Mouse (Mus musculus): ENCODE results near the gene St7l. TPM values are rescaled to one million over a fixed set of nuclear protein-coding genes. Genes with fewer than 3 reads are reported as not detected.

The St7l gene
- total RNA-seq, 4 experiments from 2014 or later, result 16.8 to 20.1 (median 17.3) TPM

- no peak for DNase-seq (ENCODE audit: low spot score)
Observed at GRCm38 (mm10) chr3:104901154-104901553, 37.3 kb downstream of the St7l start.

- no peak for DNase-seq (ENCODE audit: low spot score)
Observed at GRCm38 (mm10) chr3:104905389-104905788, 41.6 kb downstream of the St7l start.

GRCm38 (mm10) chr3:104906007-104906406 is 42.2 kb downstream of the St7l start:
- DNase-seq (ENCODE audit: low spot score), result no peak

- DNase-seq (ENCODE audit: low spot score), result no peak
Observed at GRCm38 (mm10) chr3:104909195-104909594, 45.4 kb downstream of the St7l start.

GRCm38 (mm10) chr3:104914986-104915385 is 51.2 kb downstream of the St7l start:
- DNase-seq (ENCODE audit: low spot score), result no peak

GRCm38 (mm10) chr3:104929385-104929784 is 65.6 kb downstream of the St7l start:
- no peak for DNase-seq (ENCODE audit: low spot score)

- no peak for DNase-seq (ENCODE audit: low spot score)
Observed at GRCm38 (mm10) chr3:104937728-104938305, 74.0 kb downstream of the St7l start.

GRCm38 (mm10) chr3:104938327-104938726 is 74.5 kb downstream of the St7l start:
- no peak for DNase-seq (ENCODE audit: low spot score)

- DNase-seq (ENCODE audit: low spot score), result no peak
Observed at GRCm38 (mm10) chr3:104940691-104941090, 76.9 kb downstream of the St7l start.

- no peak for DNase-seq (ENCODE audit: low spot score)
Observed at GRCm38 (mm10) chr3:104942682-104943081, 78.9 kb downstream of the St7l start.

GRCm38 (mm10) chr3:104943333-104943732 is 79.5 kb downstream of the St7l start:
- DNase-seq (ENCODE audit: low spot score), result no peak

- no peak for DNase-seq (ENCODE audit: low spot score)
Observed at GRCm38 (mm10) chr3:104944894-104945293, 81.1 kb downstream of the St7l start.

GRCm38 (mm10) chr3:104950926-104951325 is 87.1 kb downstream of the St7l start:
- DNase-seq (ENCODE audit: low spot score), result no peak

GRCm38 (mm10) chr3:104952891-104953670 is 89.3 kb downstream of the St7l start:
- DNase-seq (ENCODE audit: low spot score), result no peak

- no peak for DNase-seq (ENCODE audit: low spot score)
Observed at GRCm38 (mm10) chr3:104954137-104954536, 90.3 kb downstream of the St7l start.

GRCm38 (mm10) chr3:104954551-104954950 is 90.7 kb downstream of the St7l start:
- no peak for DNase-seq (ENCODE audit: low spot score)

GRCm38 (mm10) chr3:104956131-104956581 is 92.4 kb downstream of the St7l start:
- no peak for DNase-seq (ENCODE audit: low spot score)

- no peak for DNase-seq (ENCODE audit: low spot score)
Observed at GRCm38 (mm10) chr3:104960026-104961000, 96.5 kb downstream of the St7l start.

GRCm38 (mm10) chr3:104961066-104962059 is 97.6 kb downstream of the St7l start, which contains the start of gene Wnt2b:
TSS of gene Wnt2b (minus strand) at chr3:104961921.
- no peak for DNase-seq (ENCODE audit: low spot score)

GRCm38 (mm10) chr3:104962141-104962611 is 98.4 kb downstream of the St7l start:
- no peak for DNase-seq (ENCODE audit: low spot score)
